Mouse (Mus musculus) forebrain, embryonic 12.5 days (tissue): ENCODE measurements around the gene Selenbp1. TPM values are rescaled to one million over a fixed set of nuclear protein-coding genes. Genes with fewer than 3 reads are reported as not detected.
"Not testable (repeated sequence)": the region's sequence is repeated elsewhere in the genome, so short reads cannot be mapped to it uniquely, and the experiment has no call there.

ENCODE experiments used
- ATAC-seq: fragments of 200-750 bp; cut with Nextera tagmentation; 2 replicates; pipeline ENCODE4 v1.8.0; 2017; ENCODE audit warnings: moderate TSS enrichment; ENCODE audit not compliant: low FRiP score
- H3K27ac ChIP-seq: fragments of 300-500 bp; sonication (generic); 2 replicates; pipeline ENCODE4 v1.5.1; 2016; ENCODE audit warnings: mild to moderate bottlenecking
- H3K27me3 ChIP-seq: fragments of 300-500 bp; sonication (generic); 2 replicates; pipeline ENCODE4 v1.6.1; 2016; ENCODE audit warnings: mild to moderate bottlenecking
- H3K36me3 ChIP-seq: fragments of 300-500 bp; sonication (generic); replicated peaks from 2 replicates; pipeline ENCODE4 v1.6.1; 2016; ENCODE audit warnings: mild to moderate bottlenecking
- H3K4me1 ChIP-seq: fragments of 300-500 bp; sonication (generic); 2 replicates; pipeline ENCODE4 v1.6.1; 2016
- H3K4me2 ChIP-seq: fragments of 300-500 bp; sonication (generic); 2 replicates; pipeline ENCODE4 v1.6.1; 2016; ENCODE audit warnings: mild to moderate bottlenecking, moderate library complexity
- H3K4me3 ChIP-seq: fragments of 300-500 bp; sonication (generic); replicated peaks from 2 replicates; pipeline ENCODE4 v1.5.1; 2016; ENCODE audit warnings: mild to moderate bottlenecking
- H3K9ac ChIP-seq: fragments of 300-500 bp; sonication (generic); 2 replicates; pipeline ENCODE4 v1.6.1; 2016; ENCODE audit warnings: mild to moderate bottlenecking
- H3K9me3 ChIP-seq: fragments of 300-500 bp; sonication (generic); 2 replicates; pipeline ENCODE4 v1.6.1; 2016
- WGBS: fragments of 180-500 bp; shearing (Covaris S2); methylation state at CpG from one replicate; pipeline ENCODE4 v1.1.7; 2016; 5-methylcytosine and 5-hydroxymethylcytosine counted together
- polyA plus RNA-seq: library from polyadenylated mRNA; unstranded; fragments of >200 nt; fragmentation: Nextera tagmentation; extraction: Ambion mirVana; gene quantifications from 2 replicates; pipeline ENCODE4 v1.2.1, GENCODE M21; 2016

Gene Selenbp1
- polyA plus RNA-seq = 5.5 and 5.9 TPM in 2 replicates

DNA sequence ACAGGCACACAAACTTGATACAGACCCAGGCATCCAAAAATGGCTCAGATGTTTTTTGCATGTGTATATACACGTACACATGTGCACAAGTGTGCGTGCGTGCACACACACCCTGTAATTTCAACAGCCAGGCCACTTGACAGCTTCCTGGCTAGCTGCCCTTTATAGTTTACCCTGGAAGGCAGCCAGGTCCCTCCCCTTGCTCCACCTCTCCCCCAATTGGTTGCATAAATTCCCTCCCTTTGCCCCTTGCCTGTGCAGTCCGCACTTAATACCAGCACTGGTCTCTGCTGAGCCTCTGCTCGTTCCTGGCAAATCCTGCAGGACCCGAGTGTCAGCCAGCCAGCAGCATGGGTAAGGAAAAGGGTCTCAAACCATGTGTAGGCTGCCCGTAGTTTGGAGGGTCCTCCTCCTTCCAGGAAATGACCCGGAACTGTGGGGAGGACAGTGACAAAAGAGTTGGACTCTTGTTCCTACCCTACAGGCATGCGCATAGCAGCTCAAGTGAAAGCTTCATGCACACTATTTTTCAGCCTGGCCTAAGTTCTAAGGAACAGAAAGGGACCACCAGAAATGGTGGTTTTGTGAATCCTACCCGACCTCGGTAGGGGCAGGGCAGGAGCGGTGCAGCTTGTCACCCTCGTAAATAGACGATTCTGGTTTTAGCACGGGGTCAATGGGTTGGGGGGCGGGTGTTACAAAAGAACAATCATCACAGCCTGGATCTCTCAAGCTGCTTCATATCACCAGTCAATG lies at the start of gene Selenbp1:
TSS of gene Selenbp1 (plus strand) at position 248 of the 756 bp plus-strand sequence.
- Histone ChIP-seq H3K4me1 (peaks cover 11% of the 10 kb centered on the region), H3K4me3 (peak within 1 kb of the TSS; percentile 11; the same call in 1 of the 2 replicates), H3K4me2 (peak within 1 kb of the TSS; percentile 43), H3K36me3 (no peaks in the 10 kb centered on the region), H3K27me3 (no peaks in the 10 kb centered on the region), H3K27ac (peak within 1 kb of the TSS; percentile 56; the same call in 1 of the 2 replicates), H3K9ac (no peak within 1 kb of the TSS), H3K9me3 (no peaks in the 10 kb centered on the region)
- peak; percentile 87 for ATAC-seq
- 33% methylated on average over 16 of the region's 16 CpGs for WGBS

DNA sequence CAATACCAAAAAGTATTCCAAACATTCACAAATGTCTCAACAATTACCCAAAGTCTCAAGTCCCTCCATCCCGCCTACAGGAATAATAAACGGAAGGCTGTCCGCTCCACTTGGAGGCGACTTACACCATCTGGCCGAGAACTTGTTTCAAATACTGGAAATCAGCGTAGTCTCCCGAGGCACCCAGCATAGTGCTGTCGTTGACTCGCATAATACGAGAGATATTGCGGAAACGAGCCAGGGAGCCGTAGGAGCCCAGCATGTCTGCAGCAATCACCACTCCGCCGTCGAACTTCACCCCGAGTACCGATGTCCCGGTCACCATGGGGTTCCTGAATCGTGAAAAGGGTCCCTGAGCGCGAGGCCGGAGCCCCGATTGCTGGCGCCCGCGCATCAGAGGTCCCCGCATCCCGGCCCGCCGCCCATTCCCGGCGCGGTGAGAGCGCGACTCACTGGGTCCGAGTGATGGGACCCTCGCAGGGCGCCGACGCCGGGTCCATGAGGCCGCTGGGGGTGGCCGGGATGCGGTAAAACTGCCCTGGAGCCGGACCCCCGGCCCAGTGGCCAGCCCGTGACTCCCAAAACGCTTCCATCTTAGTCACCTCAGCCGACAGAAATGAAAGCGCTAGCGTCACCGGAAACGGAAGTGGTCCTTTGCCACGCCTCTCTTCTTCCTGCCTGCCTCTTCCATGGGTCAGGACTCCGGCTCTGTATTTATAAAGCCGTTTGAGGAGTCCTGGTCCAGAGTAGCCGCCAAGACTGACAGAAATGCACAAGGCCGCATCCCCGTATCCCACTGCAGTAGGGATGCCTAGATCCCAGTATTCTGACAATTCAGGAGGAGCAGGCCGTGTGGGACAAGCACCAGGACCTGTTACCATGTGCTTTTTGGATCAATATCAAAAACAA lies 46.3 kb upstream of the Selenbp1 start, which contains the start of gene Psmb4:
TSS of gene Psmb4 (minus strand) at position 646 of the 909 bp plus-strand sequence.
- WGBS = 2% methylated on average over 61 of the region's 61 CpGs
- peak; percentile 90 for ATAC-seq
- no peaks in the 10 kb centered on the region for H3K27me3 ChIP-seq

DNA sequence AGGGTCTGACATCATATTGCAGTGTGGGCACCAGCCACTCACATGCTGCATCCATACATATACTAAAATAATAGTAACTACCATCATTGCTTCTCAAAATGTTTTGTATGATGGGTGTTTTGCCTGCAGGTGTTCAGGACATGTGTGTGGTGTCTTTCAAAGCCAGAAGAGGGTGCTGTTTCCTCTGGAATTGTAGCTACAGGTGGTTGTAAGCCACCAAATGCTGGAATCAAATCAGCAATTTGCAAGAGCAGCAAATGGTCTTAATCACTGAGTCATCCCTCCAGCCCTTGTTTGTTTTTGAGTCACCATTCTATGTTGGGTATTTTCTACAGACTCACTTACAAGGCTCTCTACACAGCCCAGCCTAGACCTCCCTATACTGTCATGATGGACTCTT lies 44.3 kb upstream of the Selenbp1 start:
- Histone ChIP-seq H3K4me2 (no peak overlapping the region), H3K9ac (no peak overlapping the region), H3K27me3 (0 out of 2 replicates have a peak, but pooled peaks cover 8% of the 10 kb centered on the region), H3K4me1 (peaks cover 18% of the 10 kb centered on the region), H3K9me3 (no peaks in the 10 kb centered on the region), H3K27ac (no peak overlapping the region), H3K4me3 (no peak overlapping the region), H3K36me3 (peaks cover 23% of the 10 kb centered on the region)
- ATAC-seq = no peak

More for the DNA sequence above, 46.3 kb upstream of the Selenbp1 start, which contains the start of gene Psmb4:
- Histone ChIP-seq H3K4me3 (peak within 1 kb of the TSS; percentile 96), H3K4me1 (peaks cover 18% of the 10 kb centered on the region), H3K9ac (peak within 1 kb of the TSS; percentile 94), H3K27ac (peak within 1 kb of the TSS; percentile 62), H3K36me3 (peaks cover 41% of the 10 kb centered on the region), H3K4me2 (peak within 1 kb of the TSS; percentile 85), H3K9me3 (no peaks in the 10 kb centered on the region)

- no peaks in the 10 kb centered on the region for H3K36me3 ChIP-seq
- no peak overlapping the region for H3K4me2 ChIP-seq
- H3K4me3 ChIP-seq = no peak overlapping the region
- H3K4me1 ChIP-seq = no peaks in the 10 kb centered on the region
- no peaks in the 10 kb centered on the region for H3K9me3 ChIP-seq
- peaks cover 12% of the 10 kb centered on the region for H3K27me3 ChIP-seq
- no peak overlapping the region for H3K27ac ChIP-seq
- ATAC-seq = no peak
- 71% methylated on average over 3 of the region's 3 CpGs for WGBS
- no peak overlapping the region for H3K9ac ChIP-seq
Observed at GRCm38 (mm10) chr3:94894076-94894475, 38.8 kb upstream of the Selenbp1 start.

- WGBS = 21% methylated on average over 7 of the region's 7 CpGs
- no peak overlapping the region for H3K27ac ChIP-seq
- no peak for ATAC-seq
- H3K9me3 ChIP-seq = no peaks in the 10 kb centered on the region
- H3K4me3 ChIP-seq = no peak overlapping the region
- no peaks in the 10 kb centered on the region for H3K27me3 ChIP-seq
- no peak overlapping the region for H3K4me2 ChIP-seq
- H3K9ac ChIP-seq = no peak overlapping the region
- no peaks in the 10 kb centered on the region for H3K4me1 ChIP-seq
- H3K36me3 ChIP-seq = no peaks in the 10 kb centered on the region
Observed at GRCm38 (mm10) chr3:94902747-94903146, 30.1 kb upstream of the Selenbp1 start.

GRCm38 (mm10) chr3:94904759-94905158 lies 28.1 kb upstream of the Selenbp1 start:
- WGBS = 66% methylated on average over 3 of the region's 3 CpGs
- not testable (repeated sequence) for H3K27me3 ChIP-seq, H3K27ac ChIP-seq, H3K4me1 ChIP-seq, H3K36me3 ChIP-seq, H3K9ac ChIP-seq, H3K4me2 ChIP-seq, ATAC-seq, H3K9me3 ChIP-seq, H3K4me3 ChIP-seq

- no peak overlapping the region for H3K27ac ChIP-seq
- no peak overlapping the region for H3K4me2 ChIP-seq
- H3K9ac ChIP-seq = no peak overlapping the region
- no peaks in the 10 kb centered on the region for H3K36me3 ChIP-seq
- H3K4me1 ChIP-seq = no peaks in the 10 kb centered on the region
- ATAC-seq = no peak
- H3K4me3 ChIP-seq = no peak overlapping the region
- WGBS = 59% methylated on average over 1 of the region's 1 CpGs
- no peaks in the 10 kb centered on the region for H3K27me3 ChIP-seq
- no peaks in the 10 kb centered on the region for H3K9me3 ChIP-seq
Observed at GRCm38 (mm10) chr3:94906482-94906881, 26.4 kb upstream of the Selenbp1 start.

DNA sequence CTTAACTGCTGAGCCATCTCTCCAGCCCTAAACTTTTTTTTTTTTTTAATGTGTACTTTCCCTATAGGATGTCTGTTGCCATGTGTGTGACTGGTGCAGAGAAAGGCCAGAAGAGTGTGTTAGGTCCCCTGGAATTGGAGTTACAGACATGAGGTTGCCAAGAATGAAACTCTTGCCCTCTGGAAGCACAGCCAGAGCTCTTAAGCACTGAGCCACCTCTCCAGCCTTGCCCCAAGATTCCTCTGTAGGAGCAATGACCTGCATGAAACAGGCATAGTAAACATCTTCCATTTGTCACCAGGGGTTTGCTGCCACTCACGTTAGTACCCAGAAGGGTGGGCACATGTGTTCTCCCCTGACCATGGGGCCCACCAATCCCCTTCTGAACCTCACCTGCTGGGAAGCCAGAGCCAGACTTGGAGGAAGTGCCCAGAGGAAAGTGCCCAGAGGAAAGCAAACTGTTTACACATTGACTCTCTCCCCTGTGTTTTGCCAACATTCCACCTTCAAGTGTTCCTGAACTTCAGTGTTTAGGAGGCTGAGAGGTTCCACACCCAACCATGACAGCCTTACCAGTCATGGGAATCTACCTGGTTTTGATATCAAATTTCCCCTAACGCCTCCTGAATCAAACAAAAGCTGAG lies 21.7 kb upstream of the Selenbp1 start:
- H3K27ac ChIP-seq = no peak overlapping the region
- WGBS = 81% methylated on average over 2 of the region's 2 CpGs
- H3K9me3 ChIP-seq = no peaks in the 10 kb centered on the region
- no peak overlapping the region for H3K9ac ChIP-seq
- no peaks in the 10 kb centered on the region for H3K36me3 ChIP-seq
- H3K27me3 ChIP-seq = no peaks in the 10 kb centered on the region
- no peak overlapping the region for H3K4me2 ChIP-seq
- H3K4me1 ChIP-seq = no peaks in the 10 kb centered on the region
- no peak overlapping the region for H3K4me3 ChIP-seq
- no peak for ATAC-seq

DNA sequence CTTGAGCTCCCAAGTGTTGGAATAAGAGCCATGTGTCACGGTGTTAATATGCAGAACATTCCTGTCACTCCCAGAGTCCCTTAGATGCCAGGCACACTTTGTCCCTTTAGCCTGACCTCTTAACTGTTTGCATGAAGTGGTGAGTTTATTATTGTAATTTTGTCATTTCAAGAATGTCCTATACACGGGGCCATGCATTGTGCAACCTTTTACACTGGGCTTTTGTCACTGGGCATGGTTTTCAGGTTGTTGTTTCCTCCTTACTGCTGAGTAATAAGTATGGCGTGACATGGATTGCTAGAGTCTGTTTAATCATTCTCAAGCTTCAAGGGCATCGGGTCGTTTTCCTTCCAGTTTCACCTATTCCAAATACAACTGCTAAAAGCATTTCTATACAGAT lies 19.1 kb upstream of the Selenbp1 start:
- WGBS = 79% methylated on average over 5 of the region's 5 CpGs

GRCm38 (mm10) chr3:94915903-94916741 lies 16.7 kb upstream of the Selenbp1 start:
- no peaks in the 10 kb centered on the region for H3K27me3 ChIP-seq
- H3K9me3 ChIP-seq = no peaks in the 10 kb centered on the region
- no peak overlapping the region for H3K4me2 ChIP-seq
- H3K4me3 ChIP-seq = no peak overlapping the region
- WGBS = 93% methylated on average over 7 of the region's 7 CpGs
- no peaks in the 10 kb centered on the region for H3K36me3 ChIP-seq
- no peak overlapping the region for H3K9ac ChIP-seq
- ATAC-seq = no peak
- no peak overlapping the region for H3K27ac ChIP-seq
- H3K4me1 ChIP-seq = no peaks in the 10 kb centered on the region

More for the DNA sequence above, 19.1 kb upstream of the Selenbp1 start:
- Histone ChIP-seq H3K4me2 (no peak overlapping the region), H3K9ac (no peak overlapping the region), H3K4me3 (no peak overlapping the region), H3K27me3 (no peaks in the 10 kb centered on the region), H3K36me3 (no peaks in the 10 kb centered on the region), H3K9me3 (no peaks in the 10 kb centered on the region), H3K4me1 (no peaks in the 10 kb centered on the region), H3K27ac (no peak overlapping the region)
- no peak for ATAC-seq

DNA sequence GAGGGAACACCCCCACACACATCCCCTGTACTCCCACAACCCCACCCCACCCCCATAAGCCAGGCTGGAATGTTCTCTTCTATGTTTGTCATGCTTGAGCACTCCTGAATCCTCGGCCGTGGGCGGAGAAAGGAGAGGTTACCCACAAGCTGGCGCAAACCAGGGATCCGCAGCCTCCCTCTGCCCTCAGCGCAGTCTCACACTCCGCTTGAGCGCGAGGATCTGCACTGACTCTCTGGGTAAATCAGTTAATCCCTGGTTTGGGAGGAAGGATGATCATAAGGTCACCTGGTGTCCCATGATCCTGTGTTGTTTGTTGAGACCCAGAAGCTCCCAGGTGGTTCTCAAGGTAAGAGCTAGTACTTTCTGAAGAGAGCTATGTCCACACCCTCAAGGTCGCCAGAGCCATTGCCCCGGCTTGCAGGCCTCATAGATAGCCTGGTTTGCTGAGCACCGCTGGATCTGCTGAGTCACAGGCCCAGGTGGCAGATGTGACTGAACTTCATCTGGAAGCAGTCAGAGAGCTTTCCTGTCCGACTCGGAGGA lies 15.0 kb upstream of the Selenbp1 start:
- ATAC-seq = no peak
- Histone ChIP-seq H3K4me3 (no peak overlapping the region), H3K36me3 (no peaks in the 10 kb centered on the region), H3K9ac (no peak overlapping the region), H3K27me3 (no peaks in the 10 kb centered on the region), H3K9me3 (no peaks in the 10 kb centered on the region), H3K4me2 (no peak overlapping the region), H3K27ac (no peak overlapping the region), H3K4me1 (no peaks in the 10 kb centered on the region)
- WGBS = 51% methylated on average over 14 of the region's 14 CpGs
